Mouse (Mus musculus) G1E (cell line): ENCODE measurements around the gene Ggcx.

Experiments used
- CTCF ChIP-seq: IDR thresholded peaks from 2 replicates; pipeline ENCODE4 v1.5.1; 2012; ENCODE audit warnings: low read depth, low read length, inconsistent platforms, mixed read lengths
- GATA1 ChIP-seq: IDR thresholded peaks from 2 replicates; pipeline ENCODE4 v1.6.1; 2012; ENCODE audit warnings: borderline replicate concordance, low read length, inconsistent platforms, mixed read lengths
- GATA2 ChIP-seq: IDR thresholded peaks from 2 replicates; pipeline ENCODE4 v1.6.1; 2012; ENCODE audit warnings: low read depth, low read length, inconsistent platforms, borderline replicate concordance
- POLR2AphosphoS5 ChIP-seq: IDR thresholded peaks from 2 replicates; pipeline ENCODE4 v1.6.1; 2012; ENCODE audit warnings: low read depth, low read length, inconsistent platforms; ENCODE audit not compliant: insufficient replicate concordance
- TAL1 ChIP-seq: conservative IDR thresholded peaks from 2 replicates; pipeline ENCODE4 v1.6.1; 2012; ENCODE audit warnings: low read depth, low read length, inconsistent platforms, mixed read lengths

DNA sequence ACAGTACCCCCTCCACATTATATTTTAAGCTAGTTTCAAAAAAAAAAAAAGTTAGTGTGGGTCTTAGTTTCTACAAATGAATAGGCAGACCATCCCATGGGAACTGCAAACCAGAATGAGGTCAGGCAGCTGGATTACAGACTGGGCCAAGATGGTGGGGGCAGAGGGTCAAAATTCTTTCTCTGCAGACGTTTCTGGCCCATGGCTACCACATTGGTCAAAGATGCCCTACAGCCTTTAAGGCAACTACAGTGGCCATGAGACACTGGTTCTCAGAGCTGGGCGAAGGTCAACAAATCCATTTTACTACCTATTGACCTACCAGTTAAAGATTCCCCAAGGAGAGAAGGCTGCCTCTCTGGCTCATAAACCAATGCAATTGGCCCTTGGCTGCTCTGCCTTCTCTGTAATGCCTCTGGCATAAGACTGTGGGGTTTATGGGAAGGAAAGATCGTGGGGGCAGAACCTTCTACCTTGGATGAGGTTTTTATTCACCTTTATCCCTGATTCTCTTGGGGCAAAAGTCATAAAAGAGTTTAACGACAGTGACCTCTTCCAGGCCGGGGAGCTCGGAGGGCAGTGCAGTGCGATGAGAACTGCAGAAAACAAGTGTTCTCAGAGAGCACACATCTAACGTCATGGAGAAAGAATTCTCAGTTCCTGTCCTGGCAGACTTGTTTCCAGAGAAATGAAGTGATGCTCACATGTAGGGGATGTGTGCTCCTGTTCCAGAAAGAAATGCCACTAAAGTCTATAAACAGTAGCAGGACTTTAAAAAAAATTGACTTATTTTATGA is 51.5 kb downstream of the Ggcx start:
- TF ChIP-seq GATA1, result no peak
- no peak for TF ChIP-seq CTCF
- TF ChIP-seq TAL1, result no peak
- no peak for TF ChIP-seq GATA2
- no peak for TF ChIP-seq POLR2AphosphoS5
